Mouse (Mus musculus) layer of hippocampus, postnatal 10 days (tissue): Measurements from ENCODE around the gene Bach2. TPM values are rescaled to one million over a fixed set of nuclear protein-coding genes. Genes with fewer than 3 reads are reported as not detected.

Source experiments
- DNase-seq, 2 experiments: peaks; one replicate each; pipeline ENCODE4 v3.0.0; 2021; ENCODE audit warnings: low spot score in 2 of 2
- total RNA-seq, 2 experiments: library from RNA; stranded (reverse); gene quantifications; 2 replicates each; pipeline ENCODE4 v1.2.3; 2021

The Bach2 gene
- total RNA-seq, 2 experiments from 2014 or later = 23.8 to 29.4 TPM

DNA sequence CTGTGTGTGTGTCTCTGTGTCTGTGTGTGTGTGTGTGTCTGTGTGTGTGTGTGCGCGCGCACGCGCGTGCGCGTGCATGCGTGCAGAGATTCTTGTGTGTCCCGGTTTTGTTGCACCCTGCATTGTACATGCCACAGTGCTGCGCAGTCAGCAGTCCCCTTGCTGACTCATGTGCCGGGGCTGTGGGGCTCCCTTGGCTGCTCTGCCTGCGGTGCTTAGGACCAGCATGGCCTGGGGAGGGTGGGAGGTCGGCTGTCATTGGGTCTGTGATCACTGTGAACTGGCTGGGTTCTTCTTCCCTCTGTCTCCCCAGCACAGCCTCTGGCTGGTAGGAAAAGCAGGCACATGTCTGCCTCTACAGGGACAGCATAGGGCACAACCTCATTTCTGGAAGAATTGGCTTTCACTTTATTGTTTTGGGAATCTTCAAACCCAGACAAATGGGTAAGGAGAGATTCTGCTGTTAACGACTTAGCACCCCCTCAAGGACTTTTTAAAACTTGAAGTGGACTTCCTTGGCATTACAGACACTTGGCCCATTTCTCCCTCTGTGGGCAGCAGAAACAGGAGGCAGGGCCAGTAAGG, 11.2 kb downstream of the Bach2 start:
- DNase-seq = peak in 1 of 2 experiments; percentile 46

DNA sequence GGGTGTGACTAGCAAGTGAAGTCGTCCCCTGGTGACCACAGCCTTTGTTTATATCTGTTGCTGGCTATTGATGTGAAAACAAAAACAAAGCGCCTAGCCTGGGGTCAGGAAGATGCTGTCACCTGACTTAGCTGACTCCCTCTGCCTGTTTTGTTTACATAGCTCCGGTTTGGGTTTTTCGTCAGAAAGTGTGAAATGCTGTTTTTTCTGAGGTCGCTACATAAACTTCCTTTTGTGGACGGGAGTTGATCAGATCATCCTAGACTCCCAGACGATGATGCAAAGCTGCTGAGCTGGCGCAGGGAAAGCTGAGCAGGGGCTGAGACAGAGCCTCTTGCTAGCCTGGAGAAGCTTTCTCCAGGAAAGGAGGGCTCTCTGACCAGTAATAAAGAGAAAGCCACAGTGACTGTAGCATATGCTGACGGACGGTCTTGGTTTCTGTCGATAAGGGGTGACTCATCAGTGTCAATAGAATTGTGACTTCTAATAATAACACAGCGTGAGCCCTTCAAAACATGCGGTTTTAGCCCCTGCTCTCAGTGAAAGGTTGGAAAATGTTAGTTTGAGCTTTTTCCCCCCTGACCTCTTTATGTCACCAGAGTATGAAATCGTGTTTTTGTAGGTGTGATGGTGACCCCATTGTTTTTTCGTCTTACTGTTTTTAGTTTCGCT, 11.9 kb downstream of the Bach2 start:
- DNase-seq = no peak

DNA sequence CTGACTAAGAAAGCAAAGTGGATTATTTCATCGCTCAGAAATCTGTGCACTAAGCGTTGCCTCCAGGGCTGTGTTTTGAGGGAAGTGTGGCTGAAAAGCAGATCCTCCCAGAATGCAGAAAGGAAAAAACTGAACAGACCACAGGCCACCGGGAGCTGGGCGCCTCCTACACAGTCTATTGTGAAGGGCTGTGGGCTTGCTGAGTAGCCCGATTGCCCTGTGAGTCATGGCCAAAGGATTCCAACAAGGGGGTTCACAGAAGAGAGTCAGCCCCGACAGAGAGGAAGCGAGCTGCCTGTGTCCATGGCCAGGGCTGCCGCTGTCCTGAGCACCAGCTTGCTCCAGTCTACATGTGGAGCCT, 12.4 kb downstream of the Bach2 start:
- DNase-seq = peak in 1 of 2 experiments; percentile 54

DNA sequence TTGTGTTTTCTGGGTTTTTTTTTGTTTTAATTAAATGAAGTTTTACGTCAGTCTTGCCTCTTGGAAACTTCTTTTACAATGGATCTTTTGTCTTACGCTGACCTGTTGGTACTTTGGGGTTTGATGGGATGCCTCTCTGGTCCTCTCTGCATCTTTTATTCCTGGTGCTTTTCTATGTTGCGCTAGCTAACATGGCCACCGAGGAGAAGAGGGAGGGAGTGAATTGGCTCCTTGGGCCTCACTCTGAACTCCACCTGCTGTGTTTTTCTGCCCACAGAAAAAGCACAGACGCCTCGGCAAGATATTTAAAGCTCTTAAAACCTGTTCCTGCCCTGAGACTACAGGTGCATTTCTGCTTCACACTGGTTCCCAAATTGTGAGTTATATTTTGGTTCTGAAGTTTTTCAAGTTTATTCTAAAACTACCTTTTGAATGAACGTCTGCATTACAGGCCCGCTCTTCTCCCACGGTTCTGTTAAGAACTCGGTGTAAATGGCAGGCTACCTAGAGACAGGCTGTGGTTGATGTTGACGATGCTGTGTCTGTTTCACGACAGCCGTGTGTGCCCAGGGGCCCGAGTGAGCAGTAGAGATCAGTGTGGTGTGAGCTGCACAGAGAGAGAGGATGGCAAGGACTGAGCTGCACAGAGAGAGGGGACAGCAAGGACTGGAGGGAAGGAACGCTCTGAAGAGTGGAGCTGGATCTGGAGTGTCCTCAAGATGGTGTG, 13.5 kb downstream of the Bach2 start:
- no peak for DNase-seq

DNA sequence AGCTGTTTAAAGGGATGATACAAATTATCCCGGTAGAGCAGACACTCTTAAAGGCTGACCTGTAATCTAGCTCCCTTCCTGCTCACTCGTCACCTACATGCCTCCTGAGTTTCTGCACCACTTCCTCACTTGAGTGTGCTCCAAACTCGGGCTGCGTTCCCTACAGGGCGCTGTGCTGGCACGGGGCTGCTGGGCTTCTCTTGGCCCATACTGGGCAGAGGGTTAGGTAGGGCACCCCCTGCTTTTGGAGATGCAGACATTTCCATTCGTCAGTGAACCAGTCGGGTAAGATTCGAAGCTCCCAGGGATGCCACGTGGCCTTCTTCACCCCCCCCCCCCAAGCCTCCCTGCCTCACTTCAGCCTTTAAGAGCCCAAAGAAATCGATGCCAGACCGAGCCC, 19.1 kb downstream of the Bach2 start:
- no peak for DNase-seq

DNA sequence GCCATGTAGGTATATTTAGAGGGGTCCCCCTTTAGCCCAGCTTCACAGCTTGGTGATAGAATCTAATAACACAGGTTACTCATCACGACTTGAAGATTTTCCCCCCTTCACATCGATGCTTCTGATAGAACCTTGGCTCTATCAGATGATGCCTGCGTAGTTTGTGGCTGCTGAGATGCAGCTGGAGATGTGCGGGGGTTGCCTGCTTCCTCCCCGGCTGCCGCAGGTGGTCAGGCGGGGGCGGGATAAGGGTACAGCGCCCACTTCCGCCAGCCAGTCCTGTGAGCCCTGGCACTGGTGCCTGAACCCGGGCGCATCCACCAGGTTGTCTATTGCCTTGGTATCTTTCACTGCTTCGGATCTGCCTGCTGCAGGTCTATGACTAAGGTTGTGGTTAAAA, 19.5 kb downstream of the Bach2 start:
- no peak for DNase-seq

DNA sequence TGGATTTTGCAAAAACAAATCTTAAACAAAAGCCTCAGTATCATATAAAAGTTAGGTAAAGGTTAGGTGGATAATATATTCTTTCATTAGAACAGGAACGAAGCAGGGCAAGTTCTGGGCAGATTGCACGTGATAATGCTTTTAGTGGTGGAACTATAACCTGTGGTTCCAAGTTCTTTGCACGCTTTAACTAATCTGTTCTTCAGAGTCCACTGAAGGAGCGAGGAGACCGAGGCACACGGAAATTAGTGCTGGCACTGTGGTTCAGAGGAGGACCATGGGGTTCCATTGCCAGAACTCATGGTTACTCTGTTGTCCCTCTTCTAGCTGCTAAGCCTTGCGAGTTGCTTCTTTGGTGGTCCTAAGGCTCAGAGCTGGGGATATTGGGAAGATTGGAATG, 20.0 kb downstream of the Bach2 start:
- no peak for DNase-seq

DNA sequence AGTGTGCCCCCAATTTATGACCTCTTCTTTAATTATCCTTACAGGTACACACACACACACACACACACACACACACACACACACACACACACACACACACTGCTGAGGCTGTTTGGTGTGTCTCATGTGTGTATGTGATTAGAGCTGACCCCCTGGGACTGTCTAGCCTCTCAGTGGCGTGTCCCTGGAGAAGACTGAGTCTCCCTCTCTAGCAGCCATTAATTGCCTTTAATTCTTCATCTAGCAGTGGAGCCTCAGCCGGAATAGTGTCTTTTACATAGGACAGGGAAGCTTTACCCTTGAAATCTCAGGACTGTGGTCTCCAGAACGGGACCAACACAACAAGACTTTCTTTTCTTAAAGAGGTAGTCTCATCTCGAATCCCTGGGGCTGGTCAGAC, 22.3 kb downstream of the Bach2 start:
- DNase-seq = no peak

DNA sequence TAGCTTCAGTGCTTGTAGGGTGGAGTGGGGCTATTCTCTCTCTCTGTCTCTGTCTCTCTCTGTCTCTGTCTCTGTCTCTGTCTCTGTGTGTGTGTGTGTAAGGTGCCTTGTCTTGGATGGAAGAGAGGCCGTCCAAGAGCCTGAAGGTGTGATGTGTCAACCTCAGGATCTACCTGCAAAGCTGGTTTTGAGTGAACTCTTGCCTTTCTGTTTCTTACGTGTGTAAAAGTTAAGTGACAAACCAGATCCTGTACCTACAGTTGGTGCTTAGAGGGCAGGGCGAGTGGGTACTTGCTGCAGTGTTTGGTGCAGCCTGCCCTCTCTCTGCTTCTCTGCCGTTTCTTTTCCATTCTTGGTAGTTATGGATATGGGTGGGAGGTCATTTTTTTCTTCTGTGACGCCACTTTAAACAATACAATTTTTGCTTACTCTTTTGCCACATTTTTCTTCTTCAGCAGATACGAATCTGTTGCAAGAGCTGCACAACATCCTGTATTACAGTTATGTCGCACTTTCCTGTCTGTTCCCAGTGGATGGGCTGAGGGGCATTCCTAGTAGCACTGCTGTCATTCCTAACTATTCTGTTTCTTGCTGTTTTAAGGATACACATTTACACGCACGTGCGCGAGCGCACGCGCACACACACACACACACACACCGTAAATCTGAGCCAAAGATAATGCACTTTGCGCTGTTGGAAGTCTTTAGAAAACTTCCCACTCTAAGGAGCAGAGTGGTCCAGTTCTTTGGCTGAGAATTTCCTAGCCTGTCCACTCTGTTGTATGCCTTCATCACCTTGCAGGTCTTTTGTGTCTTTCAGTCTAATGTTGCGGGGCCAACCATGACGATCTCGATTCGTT, 24.5 kb downstream of the Bach2 start:
- DNase-seq = no peak

DNA sequence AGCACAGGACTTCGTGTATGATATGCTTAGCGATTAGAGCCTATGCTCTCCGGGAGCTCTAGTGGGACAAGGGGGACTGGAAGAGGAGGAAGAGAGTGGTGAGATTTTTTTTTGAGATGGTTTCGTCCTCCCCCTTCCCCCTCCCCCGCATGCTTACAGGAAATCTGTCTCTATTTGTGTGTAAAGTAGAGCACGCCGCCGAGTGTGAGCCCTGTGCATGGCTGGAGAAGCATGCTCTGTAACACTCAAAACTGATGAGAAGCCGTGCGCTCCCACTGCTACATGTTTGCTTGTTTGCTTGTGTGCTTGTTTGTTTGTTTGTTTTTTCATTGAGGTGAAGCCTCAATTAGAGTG, 25.1 kb downstream of the Bach2 start:
- no peak for DNase-seq

DNA sequence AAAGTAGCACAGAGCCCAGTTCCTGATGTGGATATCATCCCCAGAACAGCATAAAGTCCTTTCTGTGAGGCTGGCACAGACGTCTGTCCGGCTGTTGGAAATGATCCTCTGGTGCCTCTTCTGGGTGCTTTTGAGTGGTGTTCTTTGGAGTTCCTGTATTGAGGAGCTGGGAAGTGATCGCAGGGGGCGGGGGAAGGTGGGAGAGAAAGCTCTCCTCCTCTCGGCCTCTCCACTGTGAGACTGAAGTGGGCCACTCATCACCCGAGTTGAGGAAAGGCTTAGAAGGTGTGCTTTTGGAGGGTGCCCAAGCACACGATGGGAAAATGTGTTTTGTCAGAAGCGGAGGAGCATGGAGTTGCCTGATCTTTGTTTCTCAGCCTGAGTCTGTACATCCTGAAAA, 26.3 kb downstream of the Bach2 start:
- DNase-seq = no peak

DNA sequence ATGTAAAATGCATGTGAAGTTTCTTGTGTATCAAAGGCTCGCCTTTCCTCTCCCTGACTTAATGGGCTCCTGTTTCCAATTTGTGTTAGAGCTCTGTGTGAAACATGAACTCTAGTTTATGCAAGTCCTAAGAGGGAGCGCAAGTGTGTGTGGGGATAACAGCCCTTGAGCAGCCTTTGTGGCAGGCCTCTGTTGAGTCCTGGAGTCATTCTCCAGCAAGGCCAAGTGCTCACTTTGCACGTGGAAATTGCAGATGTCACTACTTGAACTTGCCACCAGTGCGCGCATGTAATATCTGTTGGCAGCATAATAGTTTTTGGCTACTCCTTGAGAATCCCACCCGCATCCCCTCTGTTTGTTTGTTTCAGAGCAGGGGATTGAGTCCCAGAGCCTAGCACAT, 28.1 kb downstream of the Bach2 start:
- DNase-seq = no peak

DNA sequence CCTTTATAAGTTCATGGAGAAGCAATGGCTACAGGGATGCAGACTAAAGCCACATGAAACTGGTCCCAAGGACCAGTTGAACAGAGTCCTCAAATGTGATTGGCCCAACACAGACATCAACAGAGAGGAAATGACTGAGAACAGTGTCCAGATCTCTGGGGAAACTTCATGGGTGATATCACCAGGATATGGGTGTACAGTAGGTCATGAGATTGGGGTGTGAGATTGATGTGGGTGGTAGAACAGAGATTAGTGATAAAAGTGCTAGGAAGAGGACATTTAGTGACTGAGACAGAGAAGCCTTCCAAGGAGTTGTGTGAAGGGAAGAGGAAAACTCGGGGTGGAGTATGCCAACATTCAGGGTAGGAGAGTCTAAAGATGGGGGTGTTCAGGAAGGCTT, 29.4 kb downstream of the Bach2 start:
- DNase-seq = no peak

DNA sequence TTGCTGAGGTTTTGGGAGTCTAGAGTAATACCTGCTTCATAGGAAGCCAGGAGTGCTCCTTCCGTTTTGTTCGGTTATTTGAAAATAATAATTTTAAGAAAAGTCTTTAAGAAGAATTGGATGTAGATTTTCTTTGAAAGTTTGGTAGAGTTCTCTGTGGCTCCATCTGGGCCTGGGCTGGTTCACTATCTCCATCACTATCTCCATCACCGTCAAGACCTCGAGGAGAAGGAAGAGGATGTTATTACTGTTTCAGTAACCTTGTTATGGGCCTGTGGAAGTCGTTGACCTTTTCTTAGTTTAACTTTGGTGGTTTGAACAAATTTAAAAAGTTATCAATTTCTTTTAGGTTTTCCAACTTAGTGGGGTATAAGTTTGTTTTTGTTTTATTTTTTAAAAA, 33.8 kb downstream of the Bach2 start:
- DNase-seq = no peak

DNA sequence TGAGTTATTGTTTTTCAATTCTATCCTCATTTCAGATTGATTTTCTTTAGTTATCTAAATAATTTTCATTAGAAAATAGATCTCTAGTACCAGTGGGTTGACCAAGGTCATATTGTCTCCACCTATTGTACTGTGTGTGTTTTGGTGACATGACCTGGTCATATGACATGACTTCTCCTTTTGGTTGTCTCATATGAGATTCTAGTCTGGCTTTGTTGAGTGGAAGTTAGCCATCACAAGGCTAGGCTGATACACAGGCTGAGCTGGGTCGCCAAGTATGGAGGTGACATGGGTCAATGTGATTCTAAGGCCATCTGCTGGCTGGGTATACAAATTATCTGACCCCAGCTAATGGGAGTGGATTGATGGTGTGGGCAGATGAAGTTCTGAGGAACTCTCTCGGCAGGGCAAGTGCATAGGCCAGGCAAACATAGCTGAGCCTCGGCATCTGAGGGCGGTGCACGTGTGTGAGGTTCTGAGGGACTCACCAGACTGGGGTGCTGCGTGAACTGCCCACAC, 36.2 kb downstream of the Bach2 start:
- DNase-seq = no peak

DNA sequence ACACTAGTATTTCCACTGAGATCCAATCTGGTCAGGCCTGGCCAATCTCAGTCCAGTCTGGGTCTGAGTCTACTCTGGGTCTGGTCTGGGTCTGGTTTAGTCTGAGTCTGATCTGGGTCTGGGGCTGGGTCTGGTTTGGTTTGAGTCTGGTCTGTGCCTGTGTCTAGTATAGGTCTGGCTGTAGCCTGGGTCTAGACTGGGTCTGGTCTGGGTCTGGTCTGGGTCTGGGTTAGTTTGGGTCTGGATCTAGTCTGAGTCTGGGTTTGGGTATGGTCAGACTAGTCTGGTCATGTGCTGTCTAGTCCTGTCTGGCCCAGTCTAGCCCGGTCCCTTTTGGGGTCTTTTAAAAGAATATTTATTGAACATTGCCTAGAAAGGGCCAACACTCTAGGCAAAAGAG, 41.2 kb downstream of the Bach2 start:
- DNase-seq = no peak

DNA sequence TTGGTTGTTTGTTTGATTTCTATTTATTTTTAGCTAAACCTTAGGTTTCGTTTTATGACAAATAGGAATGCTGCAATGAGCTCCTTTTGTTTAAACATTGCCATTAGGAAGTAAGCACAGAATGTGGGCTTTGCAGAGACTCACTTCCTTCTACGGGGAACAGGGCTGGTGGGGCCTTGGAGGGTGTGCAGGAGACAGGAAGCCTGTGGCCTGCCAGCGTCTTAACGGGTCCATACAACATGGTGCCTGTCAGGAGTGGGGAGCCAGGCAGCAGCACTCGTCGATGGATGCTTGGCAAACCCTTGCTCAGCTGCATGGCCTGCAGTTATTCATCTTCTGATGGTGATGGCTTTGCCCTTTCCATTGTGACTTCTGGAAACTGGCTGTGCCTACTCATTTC, 41.8 kb downstream of the Bach2 start:
- no peak for DNase-seq

DNA sequence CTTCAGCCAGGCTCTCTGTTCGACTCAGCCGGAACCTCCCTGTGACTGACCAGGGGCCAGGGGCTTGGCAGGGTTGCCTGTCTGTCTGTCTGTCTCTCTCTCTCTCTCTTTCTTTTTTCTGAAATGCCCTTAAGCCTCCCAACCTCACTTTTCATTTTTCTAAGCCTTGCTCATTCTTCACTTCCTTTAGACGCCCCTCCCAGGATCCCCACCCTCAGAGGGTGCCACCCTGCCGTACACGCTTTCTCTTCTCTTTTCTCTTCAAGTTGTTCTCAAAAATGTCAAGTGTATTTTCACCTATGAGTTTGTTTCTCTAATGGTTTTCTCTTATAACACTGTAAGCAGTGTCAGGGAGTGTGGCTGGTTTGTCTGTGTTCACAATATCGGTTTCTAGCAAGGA, 42.7 kb downstream of the Bach2 start:
- no peak for DNase-seq

DNA sequence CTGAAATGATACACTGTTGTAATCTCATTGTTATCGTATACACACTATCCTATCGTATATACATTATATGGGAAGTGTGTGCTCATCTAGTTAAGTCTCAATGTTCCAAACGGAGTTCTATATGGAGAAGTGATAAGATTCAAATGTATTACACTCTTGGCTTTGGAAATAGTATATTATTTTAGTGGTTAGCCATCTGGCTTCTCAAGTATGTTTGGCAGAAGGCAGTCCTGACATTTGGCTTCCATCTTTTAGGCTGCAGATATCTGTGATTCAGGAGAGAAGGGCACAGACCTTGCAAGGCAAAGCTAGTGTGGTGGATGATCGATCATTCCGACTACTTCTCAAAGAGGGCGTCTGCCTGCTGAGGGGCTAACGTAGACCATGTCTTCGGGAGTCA, 47.8 kb downstream of the Bach2 start:
- no peak for DNase-seq

DNA sequence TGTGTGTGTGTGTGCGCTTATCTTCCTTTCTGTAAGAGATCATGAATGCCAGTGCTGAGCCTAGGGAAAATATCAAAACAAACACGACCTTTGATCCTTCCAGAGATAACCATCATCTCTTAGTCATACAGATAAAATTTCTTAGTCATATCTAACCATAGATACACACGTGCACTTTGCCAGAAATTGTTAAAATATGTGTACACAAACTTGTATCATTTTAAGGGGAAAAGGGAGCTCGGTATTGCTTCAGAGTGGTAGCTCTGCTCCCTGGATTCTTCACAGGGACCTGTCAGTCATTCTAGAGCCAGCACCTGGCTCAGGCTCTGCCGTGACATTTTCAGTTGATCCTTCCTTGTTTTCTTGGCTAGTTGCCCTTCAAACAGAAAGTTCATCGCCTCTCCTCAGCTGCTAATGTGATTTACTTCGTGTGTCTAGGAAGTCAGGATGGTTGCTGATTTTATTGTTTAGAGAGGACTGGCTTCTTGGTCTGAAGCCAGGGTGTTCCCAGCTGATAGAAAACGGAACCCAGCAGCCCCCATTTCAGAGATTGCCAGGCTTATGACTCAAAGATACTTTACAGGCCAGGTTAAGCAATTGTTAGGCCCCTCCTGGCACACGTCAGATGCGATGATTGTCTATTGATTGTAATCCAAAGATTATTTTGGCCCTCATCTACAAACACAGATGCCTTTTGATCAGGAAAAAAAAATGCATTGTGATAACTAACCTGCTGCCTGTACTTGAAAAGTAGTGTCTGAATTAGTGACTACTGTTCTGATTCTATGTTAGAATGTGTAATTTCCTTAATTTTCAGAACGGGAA, 49.6 kb downstream of the Bach2 start:
- peak in 1 of 2 experiments; percentile 25 for DNase-seq

DNA sequence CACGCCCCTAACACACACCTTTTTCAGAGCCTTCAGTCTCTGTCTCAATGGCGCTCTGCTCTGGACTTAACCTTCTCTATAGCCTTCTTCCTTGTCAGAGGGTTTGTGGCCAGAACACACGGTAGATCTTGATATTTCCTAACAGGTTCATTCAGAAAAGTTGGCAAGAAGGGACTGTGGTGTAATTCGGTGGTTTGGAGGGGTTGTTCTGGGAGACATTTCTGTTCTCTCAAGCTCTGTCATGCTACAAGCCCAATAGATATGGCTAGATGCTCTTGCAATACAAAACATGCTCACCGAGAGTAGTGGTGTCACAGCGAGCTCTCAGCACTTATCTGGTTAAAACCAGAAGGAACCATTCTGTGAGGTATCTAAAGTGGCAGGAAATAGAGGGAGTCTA, 51.2 kb downstream of the Bach2 start:
- no peak for DNase-seq
